10 mouse cellular contexts compared by ENCODE assay signal in the genomic region with DNA sequence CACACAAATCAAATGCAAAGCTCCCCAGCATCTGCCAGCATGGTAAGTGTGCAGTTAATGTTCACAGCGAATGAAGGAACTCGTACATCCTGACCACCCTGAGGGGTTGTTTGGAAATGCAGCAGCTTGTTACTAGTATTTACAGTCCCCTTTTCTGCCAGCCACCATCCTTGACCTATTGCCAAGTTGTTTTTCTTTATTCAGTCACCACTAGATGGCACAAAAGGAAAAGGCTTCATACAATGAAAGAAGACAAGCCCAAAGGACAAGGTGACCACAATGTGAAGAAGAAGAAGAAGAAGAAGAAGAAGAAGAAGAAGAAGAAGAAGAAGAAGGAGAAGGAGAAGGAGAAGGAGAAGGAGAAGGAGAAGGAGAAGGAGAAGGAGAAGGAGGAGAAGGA. TPM values are rescaled to one million over a fixed set of nuclear protein-coding genes. Genes with fewer than 3 reads are reported as not detected.
DNase-seq lines count a peak whose midpoint lies in the region; ATAC-seq and TF ChIP-seq lines count a peak whose summit lies in the region.
"Had no signal": no experiment of that assay in that cellular context is flagged by ENCODE, and none has a peak within 500 bp of the region (broad histone marks: within the 10 kb centered on the region; RNA-seq: fewer than 3 reads in every experiment).

No protein-coding gene starts in this region.

- intact Hi-C loops in heart, postnatal 10 days (cut with DNase I): loop anchor here (5.0 kb wide), 2 partner anchors 124 to 209 kb away; partner anchors contain the start of gene Hlf

- no peak for ATAC-seq in CD4-positive, CD25-positive, alpha-beta regulatory T cell, adult 4 months

- DNase-seq in CD4-positive, CD25-positive, alpha-beta regulatory T cell, adult 2 months (ENCODE audit: low read depth, low spot score): peak; percentile 68
- peak; percentile 54 to 56 for DNase-seq in layer of hippocampus, adult 2 months (ENCODE audit: low spot score in 2 of 2)
- DNase-seq in layer of hippocampus, postnatal 25 days (ENCODE audit: extremely low spot score in 1 of 2, low spot score in 1 of 2): no peak
- peak; percentile 76 for DNase-seq in Muller cell, postnatal 12 days (ENCODE audit: inconsistent ontology term)
- peak; percentile 55 to 65 for DNase-seq in heart, postnatal 10 days
- peak; percentile 65 for DNase-seq in retina, adult 2 months (ENCODE audit: low read depth, low spot score)
- DNase-seq in spleen, postnatal 14 days (ENCODE audit: low spot score in 2 of 2): no peak

- peak; percentile 74 for TF ChIP-seq CTCF in layer of hippocampus, adult 2 months (conservative IDR thresholded peaks at IDR 0.05)

- no peak overlapping the region for H3K27ac ChIP-seq in layer of hippocampus, adult 2 months
- H3K27ac ChIP-seq: midbrain, embryonic 12.5 days had no signal

- H3K4me3 ChIP-seq in layer of hippocampus, adult 2 months: no peak overlapping the region
- H3K4me3 ChIP-seq: erythroblast, embryonic 14.5 days; midbrain, embryonic 12.5 days had no signal

RNA-seq across cellular contexts. Expression of gene Gm45716, which starts 4.1 kb away (rescaled TPM):
- 1 to 10 TPM; 3.1 to 4.9 TPM for polyA plus RNA-seq in CD4-positive, CD25-positive, alpha-beta regulatory T cell, adult 4 months (2017; shearing (Covaris generic))
- total RNA-seq in layer of hippocampus, adult 2 months (2021): 1 to 10 TPM; 6.9 to 8.1 TPM
- 1 to 10 TPM; 7.4 to 8.0 TPM for total RNA-seq in layer of hippocampus, postnatal 25 days (2021)
- total RNA-seq in heart, postnatal 10 days (2021): 10 to 100 TPM; 22.4 to 23.2 TPM

Comparison
In these comparisons a context has a peak if more than half of its experiments do, and no peak if none do; other contexts are left out.
1. DNase-seq: peak in CD4-positive, CD25-positive, alpha-beta regulatory T cell, adult 2 months (single experiment), layer of hippocampus, adult 2 months (2 of 2), Muller cell, postnatal 12 days (single experiment), heart, postnatal 10 days (2 of 2) and retina, adult 2 months (single experiment); none in layer of hippocampus, postnatal 25 days (0 of 2) and spleen, postnatal 14 days (0 of 2).